Mouse (Mus musculus): Measurements from ENCODE around the gene Icam5. TPM values are rescaled to one million over a fixed set of nuclear protein-coding genes. Genes with fewer than 3 reads are reported as not detected.
A peak's percentile ranks its signal among the peaks of the same experiment; 100 is the strongest.
"Not testable (repeated sequence)": the region's sequence is repeated elsewhere in the genome, so short reads cannot be mapped to it uniquely, and the experiment has no call there.

Gene Icam5
- polyA plus RNA-seq (2016; fragmentation: Nextera tagmentation; extraction: Ambion mirVana): 0.14 and 0.15 TPM in 2 replicates

DNA sequence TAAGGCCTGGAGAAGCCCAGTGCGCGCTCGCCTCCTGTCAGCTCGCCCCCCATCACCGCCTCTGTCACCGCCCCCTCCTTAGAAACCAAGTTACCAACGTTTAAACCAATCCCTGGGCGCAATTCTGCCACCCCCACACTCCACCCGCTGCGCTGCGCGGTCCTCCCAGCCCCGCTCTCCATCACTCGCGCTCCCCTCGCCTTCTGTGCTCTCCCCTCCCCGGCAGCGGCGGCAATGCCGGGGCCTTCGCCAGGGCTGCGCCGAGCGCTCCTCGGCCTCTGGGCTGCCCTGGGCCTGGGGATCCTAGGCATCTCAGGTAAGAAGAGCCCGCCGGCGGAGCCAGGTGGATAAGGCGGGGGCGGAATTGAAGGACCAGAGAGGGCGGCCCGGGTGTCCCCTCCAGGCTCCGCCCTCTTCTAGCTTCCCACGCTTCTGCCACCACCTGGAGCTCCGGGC, at the start of gene Icam5:
Icam5 (plus strand) TSS at position 178 of the 456 bp plus-strand sequence.
- H3K4me1 ChIP-seq: peaks cover 53% of the 10 kb centered on the region
- ATAC-seq (ENCODE audit: low FRiP score, low read depth): peak; percentile 14; the same call in 1 of the 2 replicates

DNA sequence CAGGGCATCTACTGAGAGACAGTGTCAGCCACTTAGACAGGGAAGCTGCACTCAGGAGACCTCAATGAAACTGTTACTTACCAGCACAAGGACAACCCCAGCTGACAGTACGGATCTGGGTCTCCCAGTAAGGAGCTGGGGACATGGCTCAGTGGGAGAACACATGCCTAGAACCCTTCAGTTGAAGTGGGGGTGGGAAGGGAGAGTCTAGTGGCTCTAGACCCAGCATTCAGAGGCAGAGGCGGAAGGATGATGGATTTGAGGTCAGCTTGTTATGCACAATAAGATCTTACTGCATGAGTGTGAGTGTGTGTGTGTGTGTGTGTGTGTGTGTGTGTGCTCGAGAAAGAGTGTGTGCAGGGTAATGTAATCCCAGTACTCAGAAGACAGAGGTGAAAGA, 49.7 kb upstream of the Icam5 start:
- H3K4me1 ChIP-seq: 0 out of 2 replicates have a peak, but pooled peaks cover 3% of the 10 kb centered on the region
- no peak for ATAC-seq (ENCODE audit: low FRiP score, low read depth)
- H3K4me2 ChIP-seq (replicated peaks): no peak overlapping the region
- no peak overlapping the region for H3K9ac ChIP-seq
- H3K9me3 ChIP-seq: no peaks in the 10 kb centered on the region
- no peaks in the 10 kb centered on the region for H3K27me3 ChIP-seq (replicated peaks)
- 70% methylated on average over 3 of the region's 3 CpGs for WGBS
- H3K36me3 ChIP-seq: no peaks in the 10 kb centered on the region
- H3K4me3 ChIP-seq: no peak overlapping the region
- no peak overlapping the region for H3K27ac ChIP-seq

More for the DNA sequence above, at the start of gene Icam5:
- Histone ChIP-seq H3K36me3 (no peaks in the 10 kb centered on the region), H3K4me2 (replicated peaks) (peak within 1 kb of the TSS; percentile 84), H3K4me3 (peak within 1 kb of the TSS; percentile 39), H3K9me3 (no peaks in the 10 kb centered on the region), H3K9ac (peak within 1 kb of the TSS; percentile 50), H3K27me3 (replicated peaks) (peaks cover 83% of the 10 kb centered on the region), H3K27ac (no peak within 1 kb of the TSS)
- under 1% methylated on average over 35 of the region's 35 CpGs for WGBS

DNA sequence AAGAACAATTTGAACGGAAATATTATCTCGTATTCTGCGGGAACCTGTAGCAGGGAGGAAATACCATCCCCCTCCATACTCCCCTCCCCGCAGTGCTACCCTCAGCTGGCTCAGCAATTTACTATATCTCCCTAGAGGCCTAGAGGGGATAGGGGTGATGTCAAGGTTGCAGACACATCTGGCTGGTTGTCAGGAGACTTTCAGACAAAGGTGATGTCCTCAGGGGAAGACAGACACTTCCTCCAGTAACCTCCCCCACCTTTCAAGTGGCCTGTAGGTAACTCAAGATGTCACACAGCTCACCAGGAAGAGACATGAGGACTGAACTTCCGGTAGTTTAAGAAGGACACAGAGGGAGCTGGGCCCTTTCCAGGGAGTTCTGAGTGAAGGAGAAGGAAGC, 48.7 kb upstream of the Icam5 start:
- Histone ChIP-seq H3K4me3 (no peak overlapping the region), H3K27me3 (replicated peaks) (no peaks in the 10 kb centered on the region), H3K27ac (no peak overlapping the region), H3K9ac (no peak overlapping the region), H3K4me2 (replicated peaks) (no peak overlapping the region), H3K4me1 (0 out of 2 replicates have a peak, but pooled peaks cover 3% of the 10 kb centered on the region), H3K36me3 (no peaks in the 10 kb centered on the region), H3K9me3 (no peaks in the 10 kb centered on the region)
- WGBS: 77% methylated on average over 5 of the region's 5 CpGs
- no peak for ATAC-seq (ENCODE audit: low FRiP score, low read depth)

- no peak for ATAC-seq (ENCODE audit: low FRiP score, low read depth)
- H3K4me1 ChIP-seq: 0 out of 2 replicates have a peak, but pooled peaks cover 3% of the 10 kb centered on the region
- 65% methylated on average over 15 of the region's 15 CpGs for WGBS
- no peak overlapping the region for H3K4me2 ChIP-seq (replicated peaks)
- H3K36me3 ChIP-seq: no peaks in the 10 kb centered on the region
- no peaks in the 10 kb centered on the region for H3K9me3 ChIP-seq
- no peak overlapping the region for H3K27ac ChIP-seq
- no peak overlapping the region for H3K4me3 ChIP-seq
- H3K9ac ChIP-seq: no peak overlapping the region
- H3K27me3 ChIP-seq (replicated peaks): no peaks in the 10 kb centered on the region
Observed at GRCm38 (mm10) chr9:20986952-20987686, 44.8 kb upstream of the Icam5 start.

GRCm38 (mm10) chr9:20987953-20988352, 43.9 kb upstream of the Icam5 start:
- Histone ChIP-seq H3K27me3 (replicated peaks) (no peaks in the 10 kb centered on the region), H3K4me1 (0 out of 2 replicates have a peak, but pooled peaks cover 3% of the 10 kb centered on the region), H3K9ac (no peak overlapping the region), H3K4me2 (replicated peaks) (no peak overlapping the region), H3K27ac (no peak overlapping the region), H3K4me3 (no peak overlapping the region), H3K36me3 (no peaks in the 10 kb centered on the region), H3K9me3 (no peaks in the 10 kb centered on the region)
- WGBS: 30% methylated on average over 7 of the region's 7 CpGs
- ATAC-seq (ENCODE audit: low FRiP score, low read depth): no peak

- ATAC-seq (ENCODE audit: low FRiP score, low read depth): no peak
- H3K4me3 ChIP-seq: no peak overlapping the region
- peak overlapping the region; percentile 16; the same call in 1 of the 2 replicates for H3K4me2 ChIP-seq (replicated peaks)
- H3K36me3 ChIP-seq: no peaks in the 10 kb centered on the region
- no peaks in the 10 kb centered on the region for H3K9me3 ChIP-seq
- no peaks in the 10 kb centered on the region for H3K27me3 ChIP-seq (replicated peaks)
- 5% methylated on average over 10 of the region's 10 CpGs for WGBS
- H3K27ac ChIP-seq: no peak overlapping the region
- H3K9ac ChIP-seq: no peak overlapping the region
- no peaks in the 10 kb centered on the region for H3K4me1 ChIP-seq
Observed at GRCm38 (mm10) chr9:20990861-20991260, 41.0 kb upstream of the Icam5 start.

DNA sequence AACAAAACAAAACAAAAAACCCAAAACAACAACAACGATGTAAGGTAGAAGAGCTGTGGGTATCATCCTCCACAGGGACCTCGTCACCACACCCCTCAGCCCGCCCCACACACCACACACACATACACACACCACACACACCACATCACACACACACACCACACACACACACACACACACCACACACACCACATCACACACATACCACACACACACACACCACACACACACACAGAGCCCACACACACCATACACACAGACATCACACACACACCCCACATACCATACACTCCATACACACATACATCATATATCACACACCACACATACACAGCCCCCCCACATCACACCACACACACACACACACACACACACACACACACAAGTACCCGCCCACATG, 40.3 kb upstream of the Icam5 start:
- Histone ChIP-seq H3K27me3 (replicated peaks) (no peaks in the 10 kb centered on the region), H3K36me3 (no peaks in the 10 kb centered on the region), H3K27ac (no peak overlapping the region), H3K4me1 (no peaks in the 10 kb centered on the region), H3K4me3 (no peak overlapping the region), H3K9me3 (no peaks in the 10 kb centered on the region), H3K9ac (no peak overlapping the region), H3K4me2 (replicated peaks) (no peak overlapping the region)
- ATAC-seq (ENCODE audit: low FRiP score, low read depth): no peak
- WGBS: 91% methylated on average over 4 of the region's 4 CpGs

GRCm38 (mm10) chr9:20993165-20993898, 38.5 kb upstream of the Icam5 start:
- Histone ChIP-seq H3K9ac (no peak overlapping the region), H3K4me1 (no peaks in the 10 kb centered on the region), H3K9me3 (no peaks in the 10 kb centered on the region), H3K36me3 (no peaks in the 10 kb centered on the region), H3K4me2 (replicated peaks) (no peak overlapping the region), H3K4me3 (no peak overlapping the region), H3K27me3 (replicated peaks) (no peaks in the 10 kb centered on the region), H3K27ac (no peak overlapping the region)
- no peak for ATAC-seq (ENCODE audit: low FRiP score, low read depth)
- 65% methylated on average over 5 of the region's 5 CpGs for WGBS

DNA sequence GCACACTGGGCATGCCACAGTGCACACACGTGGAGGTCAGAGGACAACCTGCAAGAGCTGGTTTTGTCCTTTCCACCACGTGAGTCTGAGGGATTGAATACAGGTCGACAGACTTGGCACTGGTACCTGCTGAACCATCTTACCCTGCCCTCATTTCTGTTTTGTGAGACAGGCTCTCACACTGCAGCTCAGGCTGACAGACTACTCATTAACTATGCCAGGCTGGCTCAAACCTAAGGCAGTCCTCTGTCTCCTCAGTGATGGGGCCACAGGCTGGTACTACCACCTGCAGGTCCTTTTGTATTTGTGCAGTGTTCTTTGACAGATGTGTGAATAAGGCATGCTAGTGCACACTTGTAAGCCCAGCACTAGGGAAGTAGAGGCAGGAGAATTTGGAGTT, 36.8 kb upstream of the Icam5 start:
- H3K4me1 ChIP-seq: no peaks in the 10 kb centered on the region
- 76% methylated on average over 3 of the region's 3 CpGs for WGBS
- H3K9me3 ChIP-seq: no peaks in the 10 kb centered on the region
- no peaks in the 10 kb centered on the region for H3K36me3 ChIP-seq
- no peak overlapping the region for H3K4me3 ChIP-seq
- no peak overlapping the region for H3K4me2 ChIP-seq (replicated peaks)
- no peaks in the 10 kb centered on the region for H3K27me3 ChIP-seq (replicated peaks)
- no peak for ATAC-seq (ENCODE audit: low FRiP score, low read depth)
- H3K9ac ChIP-seq: no peak overlapping the region
- H3K27ac ChIP-seq: no peak overlapping the region

GRCm38 (mm10) chr9:20997065-20997464, 34.8 kb upstream of the Icam5 start:
- Histone ChIP-seq H3K4me3 (no peak overlapping the region), H3K9me3 (no peaks in the 10 kb centered on the region), H3K9ac (no peak overlapping the region), H3K4me2 (replicated peaks) (no peak overlapping the region), H3K27ac (no peak overlapping the region), H3K36me3 (no peaks in the 10 kb centered on the region), H3K4me1 (no peaks in the 10 kb centered on the region), H3K27me3 (replicated peaks) (no peaks in the 10 kb centered on the region)
- WGBS: 90% methylated on average over 8 of the region's 8 CpGs
- ATAC-seq (ENCODE audit: low FRiP score, low read depth): no peak

DNA sequence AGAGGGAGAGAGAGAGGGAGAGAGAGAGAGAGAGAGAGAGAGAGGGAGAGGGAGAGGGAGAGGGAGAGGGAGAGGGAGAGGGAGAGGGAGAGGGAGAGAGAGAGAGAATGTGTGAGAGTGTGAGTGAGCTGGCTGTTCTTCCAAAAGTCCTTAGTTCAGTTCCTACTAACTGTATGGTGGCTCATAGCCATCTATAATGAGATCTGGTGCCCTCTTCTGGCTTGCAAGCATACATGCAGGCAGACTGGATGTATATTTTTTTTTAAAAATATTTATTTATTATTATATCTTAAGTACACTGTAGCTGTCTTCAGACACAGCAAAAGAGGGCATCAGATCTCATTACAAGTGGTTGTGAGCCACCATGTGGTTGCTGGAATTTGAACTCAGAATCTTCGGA, 33.5 kb upstream of the Icam5 start:
- H3K4me1 ChIP-seq; H3K4me2 ChIP-seq (replicated peaks); H3K36me3 ChIP-seq; H3K27me3 ChIP-seq (replicated peaks); H3K4me3 ChIP-seq; H3K9ac ChIP-seq; H3K27ac ChIP-seq; H3K9me3 ChIP-seq; ATAC-seq (ENCODE audit: low FRiP score, low read depth): not testable (repeated sequence)
- 81% methylated on average over 1 of the region's 1 CpGs for WGBS

- H3K9me3 ChIP-seq: no peaks in the 10 kb centered on the region
- no peak overlapping the region for H3K4me2 ChIP-seq (replicated peaks)
- H3K4me1 ChIP-seq: peaks cover 6% of the 10 kb centered on the region; the same call in 1 of the 2 replicates
- H3K27ac ChIP-seq: no peak overlapping the region
- H3K4me3 ChIP-seq: no peak overlapping the region
- no peaks in the 10 kb centered on the region for H3K27me3 ChIP-seq (replicated peaks)
- no peak for ATAC-seq (ENCODE audit: low FRiP score, low read depth)
- peaks cover 10% of the 10 kb centered on the region for H3K36me3 ChIP-seq
- no peak overlapping the region for H3K9ac ChIP-seq
Observed at GRCm38 (mm10) chr9:21000811-21001210, 31.1 kb upstream of the Icam5 start.
